Mouse (Mus musculus) MEL (cell line): ENCODE data around the gene Scnm1. TPM values are rescaled to one million over a fixed set of nuclear protein-coding genes. Genes with fewer than 3 reads are reported as not detected.

ENCODE experiments used
- DNase-seq: peaks from one replicate; pipeline ENCODE4 v3.0.0; 2011; ENCODE audit warnings: low read depth, low spot score
- H3K27ac ChIP-seq: 2 replicates; pipeline ENCODE4 v1.5.1; 2012; ENCODE audit warnings: low read depth, mild to moderate bottlenecking, control low read depth, low read length, moderate library complexity; ENCODE audit not compliant: control insufficient read depth
- H3K27me3 ChIP-seq, 2 experiments: fragments of 150-350 bp in 1 of 2; sonication (generic) in 1 of 2; 2 replicates each; pipeline ENCODE4 v1.6.1; 2012; ENCODE audit warnings: low read length in 2 of 2, mild to moderate bottlenecking in 2 of 2, improper control_type of control experiment in 1 of 2, moderate library complexity in 1 of 2; ENCODE audit not compliant: insufficient read depth in 2 of 2, control insufficient read depth in 1 of 2
- H3K36me3 ChIP-seq, 2 experiments: 2 replicates each; pipeline ENCODE4 v1.6.1; 2012 to 2014; ENCODE audit warnings: low read length in 2 of 2, improper control_type of control experiment in 1 of 2, inconsistent platforms in 1 of 2, mild to moderate bottlenecking in 1 of 2; ENCODE audit not compliant: insufficient read depth in 2 of 2, control insufficient read depth in 1 of 2
- H3K4me1 ChIP-seq, 2 experiments: fragments of 150-350 bp in 1 of 2; sonication (generic) in 1 of 2; 2 replicates each; pipeline ENCODE4 v1.6.1; 2012; ENCODE audit warnings: low read length in 2 of 2, improper control_type of control experiment in 1 of 2, mild to moderate bottlenecking in 1 of 2; ENCODE audit not compliant: insufficient read depth in 2 of 2, control insufficient read depth in 1 of 2
- H3K4me3 ChIP-seq, 2 experiments: fragments of 150-350 bp in 1 of 2; sonication (generic) in 1 of 2; 2 replicates each; pipeline ENCODE4 v1.5.1; 2012; ENCODE audit warnings: low read depth in 2 of 2, low read length in 2 of 2, mild to moderate bottlenecking in 2 of 2, moderate library complexity in 2 of 2, control low read depth in 1 of 2, improper control_type of control experiment in 1 of 2; ENCODE audit not compliant: control insufficient read depth in 1 of 2, insufficient read depth in 1 of 2
- H3K79me2 ChIP-seq: 2 replicates; pipeline ENCODE4 v1.6.1; 2012; ENCODE audit warnings: mild to moderate bottlenecking, low read length, moderate library complexity; ENCODE audit not compliant: control insufficient read depth, poor library complexity, insufficient read depth
- H3K9ac ChIP-seq: 2 replicates; pipeline ENCODE4 v1.6.1; 2012; ENCODE audit warnings: low read depth, mild to moderate bottlenecking, control low read depth, low read length, moderate library complexity; ENCODE audit not compliant: control insufficient read depth, poor library complexity, severe bottlenecking
- H3K9me3 ChIP-seq: fragments of 150-350 bp; sonication (generic); replicated peaks from 2 replicates; pipeline ENCODE4 v1.6.1; 2012; ENCODE audit warnings: mild to moderate bottlenecking, low read length, improper control_type of control experiment, moderate library complexity; ENCODE audit not compliant: insufficient read depth
- CHD2 ChIP-seq: IDR thresholded peaks from 2 replicates; pipeline ENCODE4 v1.6.1; 2011; ENCODE audit warnings: low read length, improper control_type of control experiment
- CTCF ChIP-seq, 3 experiments: IDR thresholded peaks in 2 of 3; conservative IDR thresholded peaks in 1 of 3; 2 replicates each; pipeline ENCODE4 v1.5.1; 2011 to 2012; ENCODE audit warnings: low read length in 3 of 3, low read depth in 2 of 3, mild to moderate bottlenecking in 2 of 3, improper control_type of control experiment in 1 of 3, inconsistent platforms in 1 of 3, mixed read lengths in 1 of 3, moderate library complexity in 1 of 3; ENCODE audit not compliant: control insufficient read depth in 1 of 3, insufficient read depth in 1 of 3, poor library complexity in 1 of 3, severe bottlenecking in 1 of 3
- E2F4 ChIP-seq: IDR thresholded peaks from 2 replicates; pipeline ENCODE4 v1.6.1; 2011; ENCODE audit warnings: low read depth, low read length, improper control_type of control experiment, borderline replicate concordance
- ELF1 ChIP-seq: IDR thresholded peaks from 2 replicates; pipeline ENCODE4 v1.6.1; 2014; ENCODE audit warnings: low read depth, mild to moderate bottlenecking, inconsistent platforms, low read length, improper control_type of control experiment, moderate library complexity
- EP300 ChIP-seq, 2 experiments: IDR thresholded peaks; 2 replicates each; pipeline ENCODE4 v1.6.1; 2011; ENCODE audit warnings: improper control_type of control experiment in 2 of 2, low read length in 2 of 2, low read depth in 1 of 2, mild to moderate bottlenecking in 1 of 2
- ETS1 ChIP-seq: IDR thresholded peaks from 2 replicates; pipeline ENCODE4 v1.6.1; 2012; ENCODE audit warnings: low read depth, mild to moderate bottlenecking, inconsistent platforms, low read length, improper control_type of control experiment, moderate library complexity
- GABPA ChIP-seq: IDR thresholded peaks from 2 replicates; pipeline ENCODE4 v1.6.1; 2012; ENCODE audit warnings: low read depth, mild to moderate bottlenecking, inconsistent platforms, low read length, improper control_type of control experiment, moderate library complexity
- GATA1 ChIP-seq: IDR thresholded peaks from 2 replicates; pipeline ENCODE4 v1.6.1; 2011; ENCODE audit warnings: low read depth, low read length, improper control_type of control experiment
- HCFC1 ChIP-seq: IDR thresholded peaks from 2 replicates; pipeline ENCODE4 v1.6.1; 2012; ENCODE audit warnings: low read depth, mild to moderate bottlenecking, inconsistent platforms, low read length, improper control_type of control experiment, moderate library complexity
- JUND ChIP-seq: IDR thresholded peaks from 2 replicates; pipeline ENCODE4 v1.6.1; 2011; ENCODE audit warnings: low read depth, mild to moderate bottlenecking, improper control_type of control experiment, low read length
- KAT2A ChIP-seq: conservative IDR thresholded peaks from 2 replicates; pipeline ENCODE4 v1.6.1; 2012; ENCODE audit warnings: low read depth, low read length, improper control_type of control experiment, inconsistent platforms
- MAFK ChIP-seq: IDR thresholded peaks from 2 replicates; pipeline ENCODE4 v1.6.1; 2011; ENCODE audit warnings: low read depth, mild to moderate bottlenecking, low read length, improper control_type of control experiment, borderline replicate concordance
- MAX ChIP-seq: IDR thresholded peaks from 2 replicates; pipeline ENCODE4 v1.6.1; 2011; ENCODE audit warnings: low read length, improper control_type of control experiment
- MEF2A ChIP-seq: IDR thresholded peaks from 2 replicates; pipeline ENCODE4 v1.6.1; 2014; ENCODE audit warnings: low read depth, mild to moderate bottlenecking, inconsistent platforms, low read length, improper control_type of control experiment; ENCODE audit not compliant: poor library complexity, insufficient replicate concordance, severe bottlenecking; ENCODE audit errors: extremely low read depth
- MXI1 ChIP-seq: IDR thresholded peaks from 2 replicates; pipeline ENCODE4 v1.6.1; 2011; ENCODE audit warnings: mild to moderate bottlenecking, low read depth, low read length, improper control_type of control experiment
- MYC ChIP-seq: IDR thresholded peaks from 2 replicates; pipeline ENCODE4 v1.6.1; 2011; ENCODE audit warnings: low read depth, mild to moderate bottlenecking, low read length, improper control_type of control experiment, moderate library complexity
- NELFE ChIP-seq: IDR thresholded peaks from 2 replicates; pipeline ENCODE4 v1.6.1; 2011; ENCODE audit warnings: low read depth, low read length, improper control_type of control experiment
- NRF1 ChIP-seq: IDR thresholded peaks from 2 replicates; pipeline ENCODE4 v1.6.1; 2014; ENCODE audit warnings: low read depth, mild to moderate bottlenecking, inconsistent platforms, low read length, improper control_type of control experiment, moderate library complexity; ENCODE audit not compliant: poor library complexity, insufficient read depth, severe bottlenecking
- POLR2A ChIP-seq, 2 experiments: IDR thresholded peaks; 2 replicates each; pipeline ENCODE4 v1.6.1; 2011 to 2012; ENCODE audit warnings: low read length in 2 of 2, mild to moderate bottlenecking in 2 of 2, control low read depth in 1 of 2, improper control_type of control experiment in 1 of 2, low read depth in 1 of 2, moderate library complexity in 1 of 2; ENCODE audit not compliant: control insufficient read depth in 1 of 2, insufficient read depth in 1 of 2, poor library complexity in 1 of 2
- POLR2AphosphoS2 ChIP-seq: IDR thresholded peaks from 2 replicates; pipeline ENCODE4 v1.6.1; 2011; ENCODE audit warnings: low read length, improper control_type of control experiment
- RAD21 ChIP-seq: IDR thresholded peaks from 2 replicates; pipeline ENCODE4 v1.6.1; 2011; ENCODE audit warnings: mild to moderate bottlenecking, low read depth, low read length, improper control_type of control experiment
- RCOR1 ChIP-seq: IDR thresholded peaks from 2 replicates; pipeline ENCODE4 v1.6.1; 2012; ENCODE audit warnings: low read depth, mild to moderate bottlenecking, inconsistent platforms, low read length, improper control_type of control experiment
- SIN3A ChIP-seq: IDR thresholded peaks from 2 replicates; pipeline ENCODE4 v1.6.1; 2012; ENCODE audit warnings: low read length, improper control_type of control experiment, inconsistent platforms
- TAL1 ChIP-seq: IDR thresholded peaks from 2 replicates; pipeline ENCODE4 v1.6.1; 2012; ENCODE audit warnings: mild to moderate bottlenecking, inconsistent platforms, low read length, moderate library complexity, mixed read lengths
- TBP ChIP-seq: IDR thresholded peaks from 2 replicates; pipeline ENCODE4 v1.8.0; 2011; ENCODE audit warnings: low read depth, low read length, improper control_type of control experiment
- TCF12 ChIP-seq: IDR thresholded peaks from 2 replicates; pipeline ENCODE4 v1.6.1; 2014; ENCODE audit warnings: low read depth, mild to moderate bottlenecking, inconsistent platforms, low read length, improper control_type of control experiment, moderate library complexity
- USF1 ChIP-seq: IDR thresholded peaks from 2 replicates; pipeline ENCODE4 v1.6.1; 2014; ENCODE audit warnings: low read depth, mild to moderate bottlenecking, inconsistent platforms, low read length, improper control_type of control experiment, moderate library complexity
- USF2 ChIP-seq, 2 experiments: IDR thresholded peaks; 2 replicates each; pipeline ENCODE4 v1.6.1; 2011 to 2012; ENCODE audit warnings: improper control_type of control experiment in 2 of 2, low read length in 2 of 2, borderline replicate concordance in 1 of 2, inconsistent platforms in 1 of 2, low read depth in 1 of 2, mild to moderate bottlenecking in 1 of 2; ENCODE audit not compliant: insufficient read depth in 1 of 2
- ZMIZ1 ChIP-seq: IDR thresholded peaks from 2 replicates; pipeline ENCODE4 v1.6.1; 2012; ENCODE audit warnings: low read depth, mild to moderate bottlenecking, inconsistent platforms, low read length, improper control_type of control experiment, moderate library complexity
- ZNF384 ChIP-seq: IDR thresholded peaks from 2 replicates; pipeline ENCODE4 v1.6.1; 2012; ENCODE audit warnings: low read depth, mild to moderate bottlenecking, inconsistent platforms, low read length, improper control_type of control experiment
- polyA plus RNA-seq, 2 experiments: library from polyadenylated mRNA; stranded (reverse) in 1 of 2; unstranded in 1 of 2; fragments of >175 nt in 1 of 2; fragments of >200 nt in 1 of 2; gene quantifications; 2 replicates each; pipeline versions ENCODE4 v1.2.1 to v1.2.4; 2012; ENCODE audit warnings: low replicate concordance in 2 of 2, low read depth in 1 of 2; ENCODE audit not compliant: insufficient read length in 2 of 2, insufficient read depth in 1 of 2, missing spikeins in 1 of 2
- total RNA-seq: library from RNA; depleted of rRNA; stranded (reverse); fragments of 300-350 nt; gene quantifications from 2 replicates; pipeline ENCODE4 v1.2.3, GENCODE M21; 2012; rRNA removed

Gene Scnm1
- 71.8 and 93.1 TPM in 2 replicates for total RNA-seq
- polyA plus RNA-seq = 100 to 1,000 TPM in 1 of 2 experiments, not detected in 1; 104 TPM

GRCm38 (mm10) chr3:95133680-95134101 lies at the start of gene Scnm1, which contains the start of gene Lysmd1:
TSS of gene Scnm1 (minus strand) at chr3:95134011.
TSS of gene Lysmd1 (plus strand) at chr3:95134088.
- H3K4me3 ChIP-seq = peak within 1 kb of the TSS; percentile 69 to 86
- H3K9ac ChIP-seq = peak within 1 kb of the TSS; percentile 73
- TF ChIP-seq NELFE (peak; percentile 89), POLR2AphosphoS2 (peak; percentile 86), TCF12 (peak; percentile 71), RCOR1 (peak; percentile 48; the same call in 1 of the 2 replicates), MAFK (no peak), KAT2A (peak; percentile 92), POLR2A (IDR thresholded peaks at IDR 0.05; ENCODE audit: control insufficient read depth in 1 of 2, insufficient read depth in 1 of 2, low read depth in 1 of 2, low read length in 2 of 2, poor library complexity in 1 of 2) (peak in 1 of 2 experiments; percentile 92; a peak in 2 of 4 replicates), USF2 (IDR thresholded peaks at IDR 0.05; ENCODE audit: borderline replicate concordance in 1 of 2, insufficient read depth in 1 of 2, low read depth in 1 of 2, low read length in 2 of 2) (no peak), EP300 (IDR thresholded peaks at IDR 0.05; ENCODE audit: low read depth in 1 of 2, low read length in 2 of 2) (peak in 1 of 2 experiments; percentile 54; a peak in 2 of 4 replicates), E2F4 (peak; percentile 54; the same call in 1 of the 2 replicates), ZMIZ1 (peak; percentile 70), USF1 (peak; percentile 33; the same call in 1 of the 2 replicates), TAL1 (no peak), MYC (peak; percentile 87), CTCF (IDR thresholded peaks at IDR 0.05 in 2 of 3, conservative IDR thresholded peaks at IDR 0.05 in 1 of 3; ENCODE audit: control insufficient read depth in 1 of 3, insufficient read depth in 1 of 3, low read depth in 2 of 3, low read length in 3 of 3, poor library complexity in 1 of 3, severe bottlenecking in 1 of 3) (peak in 2 of 3 experiments; percentile 27 to 36; a peak in 4 of 6 replicates), GATA1 (peak; percentile 96), SIN3A (peak; percentile 97), RAD21 (no peak), ETS1 (peak; percentile 83), MEF2A (no peak), GABPA (no peak), NRF1 (peak; percentile 70), TBP (peak; percentile 93), MAX (peak; percentile 66; the same call in 1 of the 2 replicates), JUND (no peak), HCFC1 (peak; percentile 90), ZNF384 (peak; percentile 80), ELF1 (peak; percentile 98), MXI1 (peak; percentile 69), CHD2 (no peak)
- H3K27me3 ChIP-seq = no peaks in the 10 kb centered on the region
- no peaks in the 10 kb centered on the region for H3K9me3 ChIP-seq
- peaks cover 11% of the 10 kb centered on the region for H3K79me2 ChIP-seq
- H3K36me3 ChIP-seq = peaks cover 0 to 20% of the 10 kb centered on the region in 2 experiments; a peak in 3 of 4 replicates
- H3K4me1 ChIP-seq = peaks cover 12 to 24% of the 10 kb centered on the region in 2 experiments
- peak; percentile 100 for DNase-seq
- peak within 1 kb of the TSS; percentile 79 for H3K27ac ChIP-seq
